Mouse (Mus musculus): Measurements from ENCODE around the gene Ell3.

GRCm38 (mm10) chr2:121425890-121426289 is 18.2 kb downstream of the Ell3 start:
- TF ChIP-seq RCOR1 (IDR thresholded peaks at IDR 0.05; ENCODE audit: low read depth, low read length), result no peak
- no peak for TF ChIP-seq CHD1 (IDR thresholded peaks at IDR 0.05; ENCODE audit: low read depth, low read length)
- TF ChIP-seq POLR2A (IDR thresholded peaks at IDR 0.05; ENCODE audit: control insufficient read depth in 1 of 2, insufficient read depth in 1 of 2, low read depth in 1 of 2, low read length in 2 of 2, poor library complexity in 1 of 2), result no peak

Data from MEL (cell line).